Mouse (Mus musculus): ENCODE results near the gene Syt10. TPM values are rescaled to one million over a fixed set of nuclear protein-coding genes. Genes with fewer than 3 reads are reported as not detected.

The Syt10 gene
- polyA plus RNA-seq, 1 experiment from 2014 or later, result not detected

Small RNA genes lying within 50 kb of the gene (microRNA-seq; reads per million reads assigned to microRNA genes)
- not detected for gene Gm24643

Other genes starting within 250 kb of the Syt10 start
- 66.2 and 66.9 TPM in 2 replicates for gene Rabl2, start 249.9 kb downstream of the Syt10 start, polyA plus RNA-seq (2014; fragmentation: Nextera tagmentation; extraction: Ambion mirVana)

Measured in kidney, embryonic 14.5 days (tissue).